Mouse (Mus musculus): ENCODE measurements around the gene Ctnnd1.

DNA sequence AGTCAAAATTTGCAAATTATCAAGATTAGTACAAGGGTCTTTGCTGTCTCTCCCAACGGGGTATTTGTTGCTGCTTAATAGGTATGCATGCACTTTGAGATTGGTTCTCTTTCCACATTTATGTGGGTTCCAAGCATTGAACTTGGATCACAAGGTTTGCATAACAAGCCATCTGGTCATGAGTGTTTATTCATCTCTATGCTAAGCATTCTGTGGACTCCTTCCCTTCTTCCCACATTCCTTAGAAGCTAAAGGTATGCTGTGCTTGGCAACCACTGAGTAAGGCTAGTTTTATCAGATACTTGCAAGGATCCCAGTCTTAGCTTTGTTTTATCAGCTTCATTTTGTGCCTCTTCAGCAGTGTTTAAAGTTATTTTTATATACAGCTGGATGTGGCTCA is 53.4 kb downstream of the Ctnnd1 start:
- no peak for TF ChIP-seq CTCF (IDR thresholded peaks at IDR 0.05)
- TF ChIP-seq POLR2A (IDR thresholded peaks at IDR 0.05; ENCODE audit: insufficient read depth, low read depth, low read length): no peak
